Mouse (Mus musculus) neural tube, embryonic 15.5 days (tissue): ENCODE measurements around the gene Mc1r. TPM values are rescaled to one million over a fixed set of nuclear protein-coding genes. Genes with fewer than 3 reads are reported as not detected.

Experiments used
- ATAC-seq: fragments of 200-750 bp; cut with Nextera tagmentation; 2 replicates; pipeline ENCODE4 v1.8.0; 2017; ENCODE audit warnings: mild to moderate bottlenecking, moderate TSS enrichment, moderate library complexity; ENCODE audit not compliant: low FRiP score
- H3K27ac ChIP-seq: fragments of 300-500 bp; sonication (generic); replicated peaks from 2 replicates; pipeline ENCODE4 v1.5.1; 2015; ENCODE audit warnings: mild to moderate bottlenecking, inconsistent platforms
- H3K27me3 ChIP-seq: fragments of 300-500 bp; sonication (generic); replicated peaks from 2 replicates; pipeline ENCODE4 v1.6.1; 2015; ENCODE audit warnings: inconsistent platforms
- H3K36me3 ChIP-seq: fragments of 300-500 bp; sonication (generic); 2 replicates; pipeline ENCODE4 v1.6.1; 2015; ENCODE audit warnings: inconsistent platforms
- H3K4me1 ChIP-seq: fragments of 300-500 bp; sonication (generic); 2 replicates; pipeline ENCODE4 v1.6.1; 2015; ENCODE audit warnings: inconsistent platforms
- H3K4me2 ChIP-seq: fragments of 300-500 bp; sonication (generic); 2 replicates; pipeline ENCODE4 v1.6.1; 2015; ENCODE audit warnings: inconsistent platforms, mild to moderate bottlenecking, moderate library complexity
- H3K4me3 ChIP-seq: fragments of 300-500 bp; sonication (generic); replicated peaks from 2 replicates; pipeline ENCODE4 v1.5.1; 2015; ENCODE audit warnings: mild to moderate bottlenecking, inconsistent platforms
- H3K9ac ChIP-seq: fragments of 300-500 bp; sonication (generic); replicated peaks from 2 replicates; pipeline ENCODE4 v1.6.1; 2015; ENCODE audit warnings: mild to moderate bottlenecking, inconsistent platforms
- H3K9me3 ChIP-seq: fragments of 300-500 bp; sonication (generic); replicated peaks from 2 replicates; pipeline ENCODE4 v1.6.1; 2016; ENCODE audit warnings: inconsistent platforms
- WGBS: fragments of 180-500 bp; shearing (Covaris S2); methylation state at CpG from one replicate; pipeline ENCODE4 v1.1.7; 2015; ENCODE audit warnings: mixed read lengths; 5-methylcytosine and 5-hydroxymethylcytosine counted together
- polyA plus RNA-seq: library from polyadenylated mRNA; unstranded; fragments of >200 nt; fragmentation: Nextera tagmentation; extraction: Ambion mirVana; gene quantifications from 2 replicates; pipeline ENCODE4 v1.2.1, GENCODE M21; 2015

The Mc1r gene
- 0.20 and 0.22 TPM in 2 replicates for polyA plus RNA-seq

GRCm38 (mm10) chr8:123406786-123407185, at the start of gene Mc1r:
Gene Mc1r (plus strand): TSS chr8:123407107.
- WGBS: 13% methylated on average over 4 of the region's 4 CpGs
- Histone ChIP-seq H3K4me2 (peak within 1 kb of the TSS; percentile 11; the same call in 1 of the 2 replicates), H3K27me3 (no peaks in the 10 kb centered on the region), H3K4me1 (peaks cover 29% of the 10 kb centered on the region), H3K4me3 (no peak within 1 kb of the TSS), H3K36me3 (peaks cover 18% of the 10 kb centered on the region), H3K9me3 (no peaks in the 10 kb centered on the region), H3K9ac (no peak within 1 kb of the TSS), H3K27ac (no peak within 1 kb of the TSS)
- no peak for ATAC-seq

GRCm38 (mm10) chr8:123361082-123361739, 45.7 kb upstream of the Mc1r start:
- Histone ChIP-seq H3K4me1 (no peaks in the 10 kb centered on the region), H3K4me2 (no peak overlapping the region), H3K27me3 (no peaks in the 10 kb centered on the region), H3K36me3 (peaks cover 73% of the 10 kb centered on the region), H3K9ac (no peak overlapping the region), H3K9me3 (no peaks in the 10 kb centered on the region), H3K27ac (peak overlapping the region; percentile 37; the same call in 1 of the 2 replicates), H3K4me3 (no peak overlapping the region)
- ATAC-seq: 0 out of 2 replicates have a peak, but pooled peaks have one; percentile 45
- WGBS: 58% methylated on average over 12 of the region's 12 CpGs

GRCm38 (mm10) chr8:123373403-123374238, 33.3 kb upstream of the Mc1r start, which contains the start of gene Tcf25:
Gene Tcf25 (plus strand): TSS chr8:123373753.
- peak within 1 kb of the TSS; percentile 89 for H3K4me3 ChIP-seq
- H3K27me3 ChIP-seq: no peaks in the 10 kb centered on the region
- peaks cover 33% of the 10 kb centered on the region for H3K4me1 ChIP-seq
- peak within 1 kb of the TSS; percentile 71 for H3K4me2 ChIP-seq
- peak; percentile 94 for ATAC-seq
- no peaks in the 10 kb centered on the region for H3K9me3 ChIP-seq
- H3K27ac ChIP-seq: peak within 1 kb of the TSS; percentile 99
- H3K9ac ChIP-seq: peak within 1 kb of the TSS; percentile 98
- H3K36me3 ChIP-seq: peaks cover 30% of the 10 kb centered on the region
- under 1% methylated on average over 75 of the region's 75 CpGs for WGBS

GRCm38 (mm10) chr8:123374239-123374578, 32.7 kb upstream of the Mc1r start:
- peaks cover 33% of the 10 kb centered on the region for H3K4me1 ChIP-seq
- peak; percentile 84 for ATAC-seq
- no peaks in the 10 kb centered on the region for H3K27me3 ChIP-seq
- peak overlapping the region; percentile 98 for H3K9ac ChIP-seq
- H3K9me3 ChIP-seq: no peaks in the 10 kb centered on the region
- peak overlapping the region; percentile 89 for H3K4me3 ChIP-seq
- peak overlapping the region; percentile 71 for H3K4me2 ChIP-seq
- peaks cover 24% of the 10 kb centered on the region for H3K36me3 ChIP-seq
- peak overlapping the region; percentile 99 for H3K27ac ChIP-seq
- WGBS: under 1% methylated on average over 20 of the region's 20 CpGs

GRCm38 (mm10) chr8:123375701-123376100, 31.2 kb upstream of the Mc1r start:
- H3K27me3 ChIP-seq: no peaks in the 10 kb centered on the region
- no peak for ATAC-seq
- peaks cover 20% of the 10 kb centered on the region for H3K36me3 ChIP-seq
- no peak overlapping the region for H3K9ac ChIP-seq
- no peaks in the 10 kb centered on the region for H3K9me3 ChIP-seq
- H3K27ac ChIP-seq: peak overlapping the region; percentile 62
- 71% methylated on average over 10 of the region's 10 CpGs for WGBS
- H3K4me3 ChIP-seq: no peak overlapping the region
- H3K4me2 ChIP-seq: peak overlapping the region; percentile 20
- H3K4me1 ChIP-seq: peaks cover 38% of the 10 kb centered on the region

GRCm38 (mm10) chr8:123376106-123376505, 30.8 kb upstream of the Mc1r start:
- no peak overlapping the region for H3K9ac ChIP-seq
- no peaks in the 10 kb centered on the region for H3K9me3 ChIP-seq
- no peak overlapping the region for H3K4me3 ChIP-seq
- no peaks in the 10 kb centered on the region for H3K27me3 ChIP-seq
- peaks cover 24% of the 10 kb centered on the region for H3K36me3 ChIP-seq
- peaks cover 38% of the 10 kb centered on the region for H3K4me1 ChIP-seq
- 47% methylated on average over 8 of the region's 8 CpGs for WGBS
- no peak for ATAC-seq
- peak overlapping the region; percentile 20 for H3K4me2 ChIP-seq
- peak overlapping the region; percentile 62 for H3K27ac ChIP-seq

- Histone ChIP-seq H3K4me1 (peaks cover 6% of the 10 kb centered on the region; the same call in 1 of the 2 replicates), H3K9me3 (no peaks in the 10 kb centered on the region), H3K36me3 (peaks cover 74% of the 10 kb centered on the region), H3K27ac (no peak overlapping the region), H3K27me3 (no peaks in the 10 kb centered on the region), H3K4me3 (no peak overlapping the region), H3K9ac (no peak overlapping the region), H3K4me2 (no peak overlapping the region)
- ATAC-seq: no peak
- 90% methylated on average over 4 of the region's 4 CpGs for WGBS
These were observed 25.2 kb upstream of the Mc1r start for GRCm38 (mm10) chr8:123381711-123382110.

GRCm38 (mm10) chr8:123382516-123382915, 24.4 kb upstream of the Mc1r start:
- no peaks in the 10 kb centered on the region for H3K27me3 ChIP-seq
- peaks cover 77% of the 10 kb centered on the region for H3K36me3 ChIP-seq
- H3K27ac ChIP-seq: no peak overlapping the region
- no peak for ATAC-seq
- no peak overlapping the region for H3K4me2 ChIP-seq
- no peak overlapping the region for H3K9ac ChIP-seq
- no peaks in the 10 kb centered on the region for H3K9me3 ChIP-seq
- 91% methylated on average over 8 of the region's 8 CpGs for WGBS
- H3K4me3 ChIP-seq: no peak overlapping the region
- 0 out of 2 replicates have a peak, but pooled peaks cover 5% of the 10 kb centered on the region for H3K4me1 ChIP-seq

- Histone ChIP-seq H3K4me3 (no peak overlapping the region), H3K4me1 (no peaks in the 10 kb centered on the region), H3K27me3 (no peaks in the 10 kb centered on the region), H3K9ac (no peak overlapping the region), H3K27ac (no peak overlapping the region), H3K9me3 (no peaks in the 10 kb centered on the region), H3K4me2 (no peak overlapping the region), H3K36me3 (peaks cover 95% of the 10 kb centered on the region)
- 71% methylated on average over 9 of the region's 9 CpGs for WGBS
- ATAC-seq: no peak
These were observed 21.9 kb upstream of the Mc1r start for GRCm38 (mm10) chr8:123384883-123385540.

- 70% methylated on average over 3 of the region's 3 CpGs for WGBS
These were observed 19.9 kb upstream of the Mc1r start for GRCm38 (mm10) chr8:123387041-123387440.

GRCm38 (mm10) chr8:123387801-123388200, 19.1 kb upstream of the Mc1r start:
- Histone ChIP-seq H3K9me3 (no peaks in the 10 kb centered on the region), H3K27me3 (no peaks in the 10 kb centered on the region), H3K9ac (no peak overlapping the region), H3K27ac (no peak overlapping the region), H3K4me2 (no peak overlapping the region), H3K4me1 (no peaks in the 10 kb centered on the region), H3K36me3 (peaks cover 97% of the 10 kb centered on the region), H3K4me3 (no peak overlapping the region)
- WGBS: 92% methylated on average over 8 of the region's 8 CpGs
- no peak for ATAC-seq

More at GRCm38 (mm10) chr8:123387041-123387440, 19.9 kb upstream of the Mc1r start:
- no peaks in the 10 kb centered on the region for H3K9me3 ChIP-seq
- H3K4me3 ChIP-seq: no peak overlapping the region
- H3K4me1 ChIP-seq: no peaks in the 10 kb centered on the region
- H3K4me2 ChIP-seq: no peak overlapping the region
- no peak for ATAC-seq
- no peak overlapping the region for H3K27ac ChIP-seq
- H3K27me3 ChIP-seq: no peaks in the 10 kb centered on the region
- H3K36me3 ChIP-seq: peaks cover 97% of the 10 kb centered on the region
- no peak overlapping the region for H3K9ac ChIP-seq
